In genomic region chr4:46825846-46826529, GRCm38 (mm10) we compare ENCODE assay signal across 12 mouse cellular contexts.
DNase-seq lines count a peak whose midpoint lies in the region; ATAC-seq and TF ChIP-seq lines count a peak whose summit lies in the region.
"Had no signal": no experiment of that assay in that cellular context is flagged by ENCODE, and none has a peak within 500 bp of the region (broad histone marks: within the 10 kb centered on the region; RNA-seq: fewer than 3 reads in every experiment).

No protein-coding gene starts in this region.

- H3K27ac ChIP-seq in hindbrain, postnatal 0 days, result no peak overlapping the region
- H3K27ac ChIP-seq in hindbrain, embryonic 12.5 days, result no peak overlapping the region
- no peak overlapping the region for H3K27ac ChIP-seq in CH12.LX (ENCODE audit: insufficient read depth, low read depth)
- H3K27ac ChIP-seq in cortical plate, adult 2 months (ENCODE audit: insufficient read depth, low read length), result 0 out of 2 replicates have a peak overlapping the region, but pooled peaks have one; percentile 91
- H3K27ac ChIP-seq: hindbrain, embryonic 13.5 days had no signal

- no peak for TF ChIP-seq CTCF in hindbrain, postnatal 0 days (IDR thresholded peaks at IDR 0.05; ENCODE audit: low read depth)
- 0 out of 4 replicates have a peak, but pooled peaks of 1 of the 2 experiments have one; percentile 29 for TF ChIP-seq CTCF in CH12.LX (conservative IDR thresholded peaks at IDR 0.05 in 1 of 2, IDR thresholded peaks at IDR 0.05 in 1 of 2; ENCODE audit: low read depth in 2 of 2, low read length in 2 of 2)
- no peak for TF ChIP-seq CTCF in cortical plate, adult 2 months (IDR thresholded peaks at IDR 0.05; ENCODE audit: extremely low read depth, insufficient read depth, low read length)

- in situ Hi-C loops in CH12.LX (cut with MboI; ENCODE audit: low pct_ligation_motif_present, low pct_unique_long_range_greater_than_20kb, low sequenced_read_pairs), result no loop called here

- no peaks in the 10 kb centered on the region for H3K9me3 ChIP-seq in hindbrain, postnatal 0 days (ENCODE audit: low read length)
- H3K9me3 ChIP-seq in hindbrain, embryonic 12.5 days (replicated peaks), result no peaks in the 10 kb centered on the region
- no peaks in the 10 kb centered on the region for H3K9me3 ChIP-seq in CH12.LX (replicated peaks; ENCODE audit: low read length)
- H3K9me3 ChIP-seq: forebrain, embryonic 10.5 days; hindbrain, embryonic 13.5 days had no signal

- no peaks in the 10 kb centered on the region for H3K27me3 ChIP-seq in hindbrain, postnatal 0 days (ENCODE audit: insufficient read depth, low read length)
- no peaks in the 10 kb centered on the region for H3K27me3 ChIP-seq in hindbrain, embryonic 12.5 days
- H3K27me3 ChIP-seq in CH12.LX (replicated peaks), result no peaks in the 10 kb centered on the region
- H3K27me3 ChIP-seq: hindbrain, embryonic 13.5 days had no signal

- dilution Hi-C loops in CH12.LX (cut with MboI; ENCODE audit: extremely low pct_ligation_motif_present, extremely low pct_unique_long_range_greater_than_20kb, low sequenced_read_pairs), result no loop called here

- H3K4me1 ChIP-seq in hindbrain, postnatal 0 days (ENCODE audit: insufficient read depth, low read length), result peaks cover 12% of the 10 kb centered on the region; the same call in 1 of the 2 replicates
- H3K4me1 ChIP-seq in hindbrain, embryonic 12.5 days, result peaks cover 13% of the 10 kb centered on the region; the same call in 1 of the 2 replicates
- peaks cover 4 to 10% of the 10 kb centered on the region in 2 experiments; a peak in 2 of 4 replicates for H3K4me1 ChIP-seq in CH12.LX (ENCODE audit: control insufficient read depth in 1 of 2, insufficient read depth in 2 of 2)
- H3K4me1 ChIP-seq in cortical plate, adult 2 months (ENCODE audit: control insufficient read depth, insufficient read depth, low read length), result peaks cover 20% of the 10 kb centered on the region

- H3K79me2 ChIP-seq in CH12.LX (replicated peaks; ENCODE audit: control insufficient read depth, extremely low read depth, insufficient read depth, poor library complexity, severe bottlenecking), result no peaks in the 10 kb centered on the region

- TF ChIP-seq EP300 in CH12.LX (IDR thresholded peaks at IDR 0.05; ENCODE audit: low read length), result no peak

- H3K9ac ChIP-seq in hindbrain, postnatal 0 days (replicated peaks; ENCODE audit: low read length), result no peak overlapping the region
- no peak overlapping the region for H3K9ac ChIP-seq in hindbrain, embryonic 12.5 days
- no peak overlapping the region for H3K9ac ChIP-seq in CH12.LX (ENCODE audit: insufficient read depth, low read depth)
- H3K9ac ChIP-seq: hindbrain, embryonic 13.5 days had no signal

- H3K4me2 ChIP-seq in hindbrain, postnatal 0 days (ENCODE audit: low read depth, low read length), result no peak overlapping the region
- no peak overlapping the region for H3K4me2 ChIP-seq in hindbrain, embryonic 12.5 days (replicated peaks)
- H3K4me2 ChIP-seq in CH12.LX (ENCODE audit: insufficient read depth, low read depth, poor library complexity, severe bottlenecking), result no peak overlapping the region
- H3K4me2 ChIP-seq: hindbrain, embryonic 13.5 days had no signal

- 82% methylated on average over 10 of the region's 10 CpGs for WGBS in hindbrain, postnatal 0 days
- 80% methylated on average over 10 of the region's 10 CpGs for WGBS in hindbrain, embryonic 12.5 days

- no peak overlapping the region for H3K4me3 ChIP-seq in hindbrain, postnatal 0 days (ENCODE audit: low read length)
- H3K4me3 ChIP-seq in hindbrain, embryonic 12.5 days, result no peak overlapping the region
- no peak overlapping the region for H3K4me3 ChIP-seq in CH12.LX (replicated peaks in 1 of 3; ENCODE audit: low read depth in 2 of 3, low read length in 2 of 3, poor library complexity in 1 of 3)
- no peak overlapping the region for H3K4me3 ChIP-seq in cortical plate, adult 2 months (ENCODE audit: insufficient read depth, low read length)
- H3K4me3 ChIP-seq: forebrain, embryonic 10.5 days; hindbrain, embryonic 13.5 days had no signal

- peak; percentile 1; the same call in 1 of the 2 replicates for ATAC-seq in hindbrain, postnatal 0 days
- ATAC-seq in hindbrain, embryonic 12.5 days (ENCODE audit: low FRiP score), result no peak
- ATAC-seq in erythroblast, adult 5-6 weeks (replicated peaks; ENCODE audit: low FRiP score, poor library complexity, severe bottlenecking), result no peak
- ATAC-seq: lung, postnatal 0 days had no signal

- no peaks in the 10 kb centered on the region for H3K36me3 ChIP-seq in hindbrain, postnatal 0 days (ENCODE audit: insufficient read depth, low read length)
- no peaks in the 10 kb centered on the region for H3K36me3 ChIP-seq in hindbrain, embryonic 12.5 days
- no peaks in the 10 kb centered on the region for H3K36me3 ChIP-seq in CH12.LX (replicated peaks in 1 of 2; ENCODE audit: control insufficient read depth in 1 of 2, insufficient read depth in 1 of 2, low read length in 1 of 2)
- H3K36me3 ChIP-seq: forebrain, embryonic 10.5 days; hindbrain, embryonic 13.5 days had no signal

- no peak for TF ChIP-seq POLR2A in CH12.LX (IDR thresholded peaks at IDR 0.05; ENCODE audit: low read depth, low read length)
- TF ChIP-seq POLR2A in cortical plate, adult 2 months (IDR thresholded peaks at IDR 0.05; ENCODE audit: extremely low read depth, insufficient read depth, low read length), result no peak

- DNase-seq in hindbrain, postnatal 0 days (ENCODE audit: low spot score), result no peak
- DNase-seq in CH12.LX (ENCODE audit: extremely low read depth), result no peak
- DNase-seq in kidney, postnatal 10 days, result peak; percentile 73
- no peak for DNase-seq in frontal cortex, postnatal 36 days (ENCODE audit: low spot score in 2 of 2)
- DNase-seq: cerebellum, adult 8-10 months; liver had no signal

- TF ChIP-seq RAD21 in CH12.LX (IDR thresholded peaks at IDR 0.05; ENCODE audit: low read depth, low read length), result peak; percentile 15

TF ChIP-seq in CH12.LX, 34 proteins besides CTCF, POLR2A, EP300 and RAD21:
- TF ChIP-seq MAFK (IDR thresholded peaks at IDR 0.05; ENCODE audit: insufficient replicate concordance, low read length) (peak; percentile 86; the same call in 1 of the 2 replicates), USF2 (conservative IDR thresholded peaks at IDR 0.05; ENCODE audit: low read depth, low read length) (no peak)
